Mouse (Mus musculus): ENCODE measurements around the gene Bub3.
A peak's percentile ranks its signal among the peaks of the same experiment; 100 is the strongest.

Bub3 gene

DNA sequence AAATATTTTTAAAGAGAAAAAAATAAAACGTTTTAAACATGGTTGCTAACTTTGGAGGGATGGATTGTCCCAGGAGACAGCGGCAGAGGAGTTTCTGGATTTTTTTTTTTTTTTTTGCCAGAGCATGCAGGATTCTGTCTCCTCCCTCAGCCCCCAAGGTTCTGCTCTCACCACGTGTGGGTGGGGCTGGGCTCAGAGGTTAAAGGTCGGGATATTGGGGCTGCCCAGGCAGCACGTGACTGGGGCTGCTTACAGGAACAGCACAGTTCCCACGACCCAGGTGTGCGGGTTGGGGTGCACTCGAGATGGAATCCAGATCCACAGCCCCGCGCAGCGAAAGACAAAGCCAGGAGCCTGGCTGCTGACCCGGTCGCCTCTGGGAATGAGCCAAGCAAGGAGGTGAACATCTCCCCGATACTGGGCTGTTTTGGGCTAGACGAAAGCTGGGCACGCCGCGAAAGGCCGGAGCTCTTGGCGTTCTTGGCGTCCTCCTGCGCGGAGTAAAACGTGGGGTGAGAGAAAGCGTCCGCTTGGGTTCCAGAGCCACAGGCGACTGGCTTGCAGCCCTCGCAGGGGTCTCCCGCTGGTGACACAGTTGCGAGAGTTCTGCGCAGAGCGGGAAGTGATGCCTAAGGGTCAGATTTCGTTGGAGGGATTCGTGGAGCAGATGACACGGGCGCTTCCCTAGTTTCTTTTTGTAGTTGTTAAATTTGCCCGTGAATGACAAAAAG lies 3.3 kb upstream of the Bub3 start:
- DNase-seq: peak in 1 of 2 experiments; percentile 10

DNA sequence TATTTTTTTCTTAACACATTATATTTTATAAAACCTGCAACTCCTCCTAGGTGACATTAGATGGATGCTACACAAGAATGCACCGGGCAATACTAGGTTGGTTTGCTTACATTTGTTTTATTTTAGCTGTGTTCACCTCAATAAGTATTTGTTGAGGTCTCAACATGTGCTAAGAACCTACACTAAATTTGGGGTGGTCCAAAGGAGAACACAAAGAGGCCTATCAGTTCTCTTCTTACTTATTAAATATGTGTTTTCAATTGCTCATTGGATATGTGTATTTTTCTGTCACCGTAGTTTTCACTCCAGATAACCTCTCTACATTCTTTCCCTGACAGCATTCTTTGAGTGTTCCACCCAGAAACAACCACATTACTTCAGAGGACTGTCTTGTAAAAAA lies 2.3 kb upstream of the Bub3 start:
- DNase-seq: no peak

DNA sequence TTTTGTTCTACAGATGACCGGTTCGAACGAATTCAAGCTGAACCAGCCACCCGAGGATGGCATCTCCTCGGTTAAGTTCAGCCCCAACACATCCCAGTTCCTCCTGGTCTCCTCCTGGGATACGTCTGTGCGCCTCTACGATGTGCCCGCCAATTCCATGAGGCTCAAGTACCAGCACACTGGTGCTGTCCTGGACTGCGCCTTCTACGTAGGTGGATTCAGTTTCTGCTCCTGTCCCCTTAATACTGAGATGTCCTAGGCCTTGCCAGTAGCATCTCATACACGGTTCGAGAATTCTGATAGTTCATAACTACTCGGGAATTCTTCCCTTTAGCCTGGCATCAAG lies 648 bp downstream of the Bub3 start:
- DNase-seq: no peak

DNA sequence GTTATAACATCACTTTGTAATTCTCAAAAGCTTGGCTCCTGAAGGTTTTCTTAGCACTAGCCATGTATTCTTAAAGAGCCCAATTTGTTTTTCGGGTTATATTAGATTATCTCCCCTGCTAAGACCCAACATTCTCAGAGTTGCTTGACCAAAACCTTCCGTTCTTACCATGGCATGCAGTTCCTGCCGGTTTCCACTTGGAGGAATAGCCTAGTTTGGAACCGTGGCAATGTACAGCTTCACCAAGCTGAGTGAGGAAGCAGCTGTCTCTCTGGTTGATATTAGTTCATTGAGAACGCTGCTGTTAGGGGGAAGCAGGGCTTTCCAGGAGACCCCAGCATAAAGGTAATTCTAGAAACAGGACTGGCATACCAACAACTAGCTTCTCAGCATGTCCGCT lies 15.2 kb downstream of the Bub3 start:
- DNase-seq: no peak

- no peak for DNase-seq
These were observed 22.2 kb downstream of the Bub3 start for GRCm38 (mm10) chr7:131582178-131582577.

- DNase-seq: no peak
These were observed 25.5 kb downstream of the Bub3 start for GRCm38 (mm10) chr7:131585551-131585950.

- no peak for DNase-seq
These were observed 37.9 kb downstream of the Bub3 start for GRCm38 (mm10) chr7:131597779-131598482.

DNA sequence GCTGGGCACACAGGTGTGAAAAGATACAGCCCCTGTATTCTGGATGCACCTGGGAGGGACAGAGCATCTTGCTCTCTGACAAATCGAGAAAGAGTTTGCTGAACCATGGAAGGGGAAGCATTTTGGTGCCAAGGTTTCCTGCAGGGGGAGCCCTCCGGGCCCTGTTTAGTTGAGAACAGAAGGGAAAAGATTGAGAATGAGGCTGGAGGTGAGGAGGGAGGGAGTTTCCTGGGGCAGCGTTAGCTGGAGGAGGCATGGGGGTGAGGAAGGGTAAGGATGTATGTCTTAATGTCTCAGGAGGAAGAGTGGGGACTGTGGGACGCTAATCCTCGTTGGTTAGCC lies 38.4 kb downstream of the Bub3 start:
- DNase-seq: no peak

- no peak for DNase-seq
These were observed 42.1 kb downstream of the Bub3 start for GRCm38 (mm10) chr7:131602106-131602505.

DNA sequence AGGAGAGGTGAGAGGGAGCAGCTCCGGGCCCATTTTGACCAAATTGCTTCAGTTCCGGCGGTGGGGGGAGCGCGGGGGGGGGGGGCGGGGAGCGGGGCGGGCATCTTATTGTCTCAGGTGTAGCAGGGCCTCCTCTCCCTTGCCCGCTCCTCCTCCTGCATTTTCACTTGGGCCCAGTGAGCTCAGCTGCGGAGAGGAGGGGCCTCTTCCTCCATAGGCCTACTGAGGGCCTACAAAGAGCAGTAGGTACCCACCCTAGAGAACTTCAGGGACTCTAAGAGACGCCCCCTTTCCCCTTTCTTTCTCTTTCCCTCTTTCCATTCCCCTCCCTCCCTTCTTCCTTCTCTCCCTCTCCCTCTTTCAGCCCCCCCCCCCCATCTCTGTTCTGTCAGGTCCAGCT lies 43.2 kb downstream of the Bub3 start:
- no peak for DNase-seq

DNA sequence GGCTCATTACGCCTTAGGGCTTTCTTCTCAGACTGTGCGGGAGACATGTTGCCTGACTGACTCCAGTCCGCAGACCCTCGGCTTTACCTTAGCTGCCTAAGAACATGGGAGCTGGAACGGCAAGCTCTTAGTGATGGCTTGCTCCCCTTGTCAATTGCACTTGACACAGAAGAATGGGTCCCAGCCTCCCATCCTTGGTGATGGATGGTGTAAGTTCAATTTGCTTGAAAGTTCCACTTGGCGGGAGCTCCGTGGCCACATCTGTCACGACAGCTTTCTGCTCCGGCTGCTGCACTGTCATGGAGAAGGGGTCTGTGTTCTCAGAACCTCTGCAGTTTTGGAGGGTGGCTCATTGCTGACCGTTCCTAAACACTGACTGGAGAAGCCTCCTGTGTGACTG lies 44.9 kb downstream of the Bub3 start:
- DNase-seq: no peak

GRCm38 (mm10) chr7:131605481-131605880 lies 45.5 kb downstream of the Bub3 start:
- DNase-seq: no peak

DNA sequence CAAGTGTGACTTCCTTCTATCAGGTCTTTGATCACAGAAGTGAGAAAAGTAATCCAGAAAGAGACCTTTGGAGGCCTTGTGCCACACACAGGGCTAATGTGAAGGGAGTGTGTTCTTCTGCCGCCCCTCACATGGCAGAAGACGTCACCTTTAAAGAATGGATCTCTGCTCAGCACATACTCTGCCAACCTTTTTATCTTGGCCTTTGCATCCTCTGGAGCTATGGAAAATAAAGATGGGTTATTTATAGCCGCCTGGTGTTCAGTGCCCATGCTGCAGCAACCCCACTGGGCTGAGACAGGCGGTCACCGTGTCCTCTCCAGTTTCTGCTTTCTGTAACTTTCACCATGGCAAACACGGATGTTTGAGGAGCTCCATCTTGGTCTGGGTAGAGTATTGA lies 48.0 kb downstream of the Bub3 start:
- no peak for DNase-seq

GRCm38 (mm10) chr7:131609677-131610076 lies 49.7 kb downstream of the Bub3 start:
- no peak for DNase-seq
